Mouse (Mus musculus) ES-E14 (cell line): ENCODE results near the gene Rnase13.

Source experiments
- CHD2 ChIP-seq: IDR thresholded peaks from 2 replicates; pipeline ENCODE4 v1.6.1; 2014; ENCODE audit warnings: mild to moderate bottlenecking, low read depth, low read length, inconsistent platforms
- MAFK ChIP-seq: IDR thresholded peaks from 2 replicates; pipeline ENCODE4 v1.6.1; 2014; ENCODE audit warnings: mild to moderate bottlenecking, low read depth, low read length, inconsistent platforms; ENCODE audit not compliant: insufficient read depth
- ZNF384 ChIP-seq: IDR thresholded peaks from 2 replicates; pipeline ENCODE4 v1.6.1; 2012; ENCODE audit warnings: low read depth, low read length, inconsistent platforms

GRCm38 (mm10) chr14:51884598-51885331, 37.8 kb downstream of the Rnase13 start, which contains the start of gene Mettl17:
- TF ChIP-seq CHD2, result no peak; the same call in 1 of the 2 replicates
- no peak for TF ChIP-seq ZNF384
- TF ChIP-seq MAFK, result no peak
